In genomic region chr5:140339836-140340235, GRCm38 (mm10) we compare ENCODE assay signal across 19 mouse cellular contexts. TPM values are rescaled to one million over a fixed set of nuclear protein-coding genes. Genes with fewer than 3 reads are reported as not detected.
DNase-seq lines count a peak whose midpoint lies in the region; ATAC-seq and TF ChIP-seq lines count a peak whose summit lies in the region.
"Had no signal": no experiment of that assay in that cellular context is flagged by ENCODE, and none has a peak within 500 bp of the region (broad histone marks: within the 10 kb centered on the region; RNA-seq: fewer than 3 reads in every experiment).

No protein-coding gene starts in this region.

- no peak overlapping the region for H3K9ac ChIP-seq in lung, postnatal 0 days (replicated peaks; ENCODE audit: low read depth)
- no peak overlapping the region for H3K9ac ChIP-seq in midbrain, embryonic 16.5 days (ENCODE audit: low read depth, low read length)
- H3K9ac ChIP-seq: embryonic facial prominence, embryonic 12.5 days; forebrain, embryonic 13.5 days; forebrain, embryonic 15.5 days; forebrain, postnatal 0 days had no signal

- no peaks in the 10 kb centered on the region for H3K36me3 ChIP-seq in lung, postnatal 0 days (ENCODE audit: insufficient read depth, low read length)
- H3K36me3 ChIP-seq in midbrain, embryonic 16.5 days (ENCODE audit: control insufficient read depth, insufficient read depth, low read length) = peaks cover 12% of the 10 kb centered on the region; the same call in 1 of the 2 replicates

- H3K4me1 ChIP-seq in lung, adult 2 months (ENCODE audit: control insufficient read depth, insufficient read depth, low read length) = no peaks in the 10 kb centered on the region
- no peaks in the 10 kb centered on the region for H3K4me1 ChIP-seq in lung, postnatal 0 days (ENCODE audit: insufficient read depth, low read depth, low read length)
- H3K4me1 ChIP-seq in midbrain, embryonic 16.5 days (ENCODE audit: control insufficient read depth, insufficient read depth, low read length) = no peaks in the 10 kb centered on the region
- no peaks in the 10 kb centered on the region for H3K4me1 ChIP-seq in cerebellum, adult 2 months (ENCODE audit: control insufficient read depth, insufficient read depth, low read length)
- H3K4me1 ChIP-seq: embryonic facial prominence, embryonic 10.5 days; embryonic facial prominence, embryonic 12.5 days; forebrain, embryonic 13.5 days; forebrain, embryonic 15.5 days had no signal

- peak; percentile 25 for DNase-seq in lung, adult 2 months
- DNase-seq in lung, postnatal 0 days (ENCODE audit: low spot score) = peak; percentile 80
- peak; percentile 49 for DNase-seq in lung, postnatal 25 days (ENCODE audit: low spot score)
- peak; percentile 24 to 49 for DNase-seq in lung, postnatal 4 days
- DNase-seq in adipocyte (ENCODE audit: low spot score) = no peak
- DNase-seq in cerebellum, adult 2 months = no peak
- DNase-seq: adrenal gland, postnatal 10 days; adrenal gland, postnatal 25 days; cerebellum, adult 11 months; cerebellum, adult 18-20 months; cerebellum, adult 9-10 months; cerebellum, postnatal 10 days; cerebellum, postnatal 25 days; forebrain, postnatal 0 days had no signal

- no peaks in the 10 kb centered on the region for H3K27me3 ChIP-seq in lung, postnatal 0 days (replicated peaks; ENCODE audit: insufficient read depth, low read length)
- no peaks in the 10 kb centered on the region for H3K27me3 ChIP-seq in midbrain, embryonic 16.5 days (ENCODE audit: control insufficient read depth, insufficient read depth, low read depth, low read length)
- no peaks in the 10 kb centered on the region for H3K27me3 ChIP-seq in cerebellum, adult 2 months (ENCODE audit: control insufficient read depth, insufficient read depth, low read length)
- H3K27me3 ChIP-seq: embryonic facial prominence, embryonic 12.5 days; forebrain, embryonic 13.5 days; forebrain, embryonic 15.5 days had no signal

- H3K27ac ChIP-seq in lung, postnatal 0 days (ENCODE audit: low read length) = no peak overlapping the region
- H3K27ac ChIP-seq in midbrain, embryonic 16.5 days (ENCODE audit: low read length) = no peak overlapping the region
- H3K27ac ChIP-seq in cerebellum, adult 2 months (ENCODE audit: insufficient read depth, low read length) = no peak overlapping the region
- H3K27ac ChIP-seq: embryonic facial prominence, embryonic 10.5 days; embryonic facial prominence, embryonic 12.5 days; forebrain, embryonic 13.5 days; forebrain, embryonic 15.5 days had no signal

- peak; percentile 92 for ATAC-seq in lung, postnatal 0 days
- ATAC-seq in midbrain, embryonic 16.5 days = no peak
- ATAC-seq: forebrain, embryonic 13.5 days; forebrain, embryonic 15.5 days; forebrain, postnatal 0 days had no signal

- 72% methylated on average over 3 of the region's 3 CpGs for WGBS in lung, adult 2 months
- 52% methylated on average over 3 of the region's 3 CpGs for WGBS in lung, postnatal 0 days
- 89% methylated on average over 3 of the region's 3 CpGs for WGBS in midbrain, embryonic 16.5 days
- WGBS in cerebellum, adult 2 months = 93% methylated on average over 3 of the region's 3 CpGs

- no peaks in the 10 kb centered on the region for H3K9me3 ChIP-seq in lung, postnatal 0 days (ENCODE audit: low read length)
- H3K9me3 ChIP-seq in midbrain, embryonic 16.5 days (replicated peaks; ENCODE audit: control insufficient read depth, low read length, poor library complexity, severe bottlenecking) = no peaks in the 10 kb centered on the region
- H3K9me3 ChIP-seq: forebrain, embryonic 13.5 days; forebrain, embryonic 15.5 days had no signal

- no peak overlapping the region for H3K4me3 ChIP-seq in lung, adult 2 months (replicated peaks; ENCODE audit: extremely low read depth, low read depth, low read length)
- no peak overlapping the region for H3K4me3 ChIP-seq in lung, postnatal 0 days (ENCODE audit: low read depth, low read length)
- no peak overlapping the region for H3K4me3 ChIP-seq in midbrain, embryonic 16.5 days (ENCODE audit: low read depth, low read length)
- H3K4me3 ChIP-seq in cerebellum, adult 2 months (replicated peaks; ENCODE audit: insufficient read depth, low read depth, low read length) = no peak overlapping the region
- H3K4me3 ChIP-seq: embryonic facial prominence, embryonic 10.5 days; embryonic facial prominence, embryonic 12.5 days; forebrain, embryonic 13.5 days; forebrain, embryonic 15.5 days had no signal

- no peak for TF ChIP-seq POLR2A in lung, adult 2 months (IDR thresholded peaks at IDR 0.05; ENCODE audit: borderline replicate concordance, extremely low read depth, low read depth, low read length)
- TF ChIP-seq POLR2A in cerebellum, adult 2 months (IDR thresholded peaks at IDR 0.05; ENCODE audit: borderline replicate concordance, insufficient read depth, low read length) = no peak

- no peak overlapping the region for H3K4me2 ChIP-seq in lung, postnatal 0 days (replicated peaks; ENCODE audit: low read depth, low read length)
- H3K4me2 ChIP-seq in midbrain, embryonic 16.5 days (ENCODE audit: low read length) = no peak overlapping the region
- H3K4me2 ChIP-seq: embryonic facial prominence, embryonic 12.5 days; forebrain, embryonic 13.5 days; forebrain, embryonic 15.5 days had no signal

- no peak for TF ChIP-seq CTCF in lung, adult 2 months (IDR thresholded peaks at IDR 0.05; ENCODE audit: insufficient read depth, low read length)
- no peak for TF ChIP-seq CTCF in lung, postnatal 0 days (IDR thresholded peaks at IDR 0.05)
- TF ChIP-seq CTCF in cerebellum, adult 2 months (IDR thresholded peaks at IDR 0.05; ENCODE audit: borderline replicate concordance, insufficient read depth, low read depth, low read length) = no peak

- TF ChIP-seq EP300 in lung, postnatal 0 days (IDR thresholded peaks at IDR 0.05) = peak; percentile 51

RNA-seq across cellular contexts. Expression of gene Mrm2, which starts 8.1 kb away (rescaled TPM):
- 5.4 and 7.4 TPM in 2 replicates for polyA plus RNA-seq in lung, adult 2 months (2012; rRNA removed)
- polyA plus RNA-seq in lung, postnatal 0 days (2015; fragmentation: Nextera tagmentation; extraction: Ambion mirVana) = 9.8 and 11.7 TPM in 2 replicates
- 20.0 and 21.3 TPM in 2 replicates for polyA plus RNA-seq in midbrain, embryonic 16.5 days (2015; fragmentation: Nextera tagmentation; extraction: Ambion mirVana)
- 14.2 and 17.7 TPM in 2 replicates for polyA plus RNA-seq in cerebellum, adult 2 months (2012; rRNA removed)

RNA-seq across cellular contexts. Expression of gene Nudt1, which starts 18.4 kb away (rescaled TPM):
- polyA plus RNA-seq in lung, adult 2 months (2012; rRNA removed) = 6.2 and 7.9 TPM in 2 replicates
- polyA plus RNA-seq in lung, postnatal 0 days (2015; fragmentation: Nextera tagmentation; extraction: Ambion mirVana) = 17.9 and 19.4 TPM in 2 replicates
- polyA plus RNA-seq in midbrain, embryonic 16.5 days (2015; fragmentation: Nextera tagmentation; extraction: Ambion mirVana) = 19.2 and 20.0 TPM in 2 replicates
- polyA plus RNA-seq in cerebellum, adult 2 months (2012; rRNA removed) = 10.0 and 11.5 TPM in 2 replicates

RNA-seq across cellular contexts. Expression of gene Mad1l1, which starts 18.5 kb away (rescaled TPM):
- polyA plus RNA-seq in lung, adult 2 months (2012; rRNA removed) = 18.9 and 21.6 TPM in 2 replicates
- polyA plus RNA-seq in lung, postnatal 0 days (2015; fragmentation: Nextera tagmentation; extraction: Ambion mirVana) = 18.4 and 19.0 TPM in 2 replicates
- polyA plus RNA-seq in midbrain, embryonic 16.5 days (2015; fragmentation: Nextera tagmentation; extraction: Ambion mirVana) = 31.2 and 32.0 TPM in 2 replicates
- 25.3 and 25.5 TPM in 2 replicates for polyA plus RNA-seq in cerebellum, adult 2 months (2012; rRNA removed)

RNA-seq across cellular contexts. Expression of gene Snx8, which starts 49.2 kb away (rescaled TPM):
- 18.7 and 20.0 TPM in 2 replicates for polyA plus RNA-seq in lung, adult 2 months (2012; rRNA removed)
- 16.7 and 17.1 TPM in 2 replicates for polyA plus RNA-seq in lung, postnatal 0 days (2015; fragmentation: Nextera tagmentation; extraction: Ambion mirVana)
- 44.7 and 46.4 TPM in 2 replicates for polyA plus RNA-seq in midbrain, embryonic 16.5 days (2015; fragmentation: Nextera tagmentation; extraction: Ambion mirVana)
- polyA plus RNA-seq in cerebellum, adult 2 months (2012; rRNA removed) = 15.2 and 15.4 TPM in 2 replicates

Comparison
In these comparisons a context has a peak if more than half of its experiments do, and no peak if none do; other contexts are left out.
1. DNase-seq: peak in lung, adult 2 months (single experiment), lung, postnatal 0 days (single experiment), lung, postnatal 25 days (single experiment) and lung, postnatal 4 days (2 of 2); none in adipocyte (single experiment) and cerebellum, adult 2 months (0 of 2).